Mouse (Mus musculus) cerebellum, postnatal 4 days (tissue): ENCODE results near the gene Hs3st3b1.

ENCODE experiments used
- DNase-seq, 2 experiments: peaks; one replicate each; pipeline ENCODE4 v3.0.0; 2022; ENCODE audit warnings: low spot score in 2 of 2, mixed read lengths in 1 of 2

Hs3st3b1 gene

DNA sequence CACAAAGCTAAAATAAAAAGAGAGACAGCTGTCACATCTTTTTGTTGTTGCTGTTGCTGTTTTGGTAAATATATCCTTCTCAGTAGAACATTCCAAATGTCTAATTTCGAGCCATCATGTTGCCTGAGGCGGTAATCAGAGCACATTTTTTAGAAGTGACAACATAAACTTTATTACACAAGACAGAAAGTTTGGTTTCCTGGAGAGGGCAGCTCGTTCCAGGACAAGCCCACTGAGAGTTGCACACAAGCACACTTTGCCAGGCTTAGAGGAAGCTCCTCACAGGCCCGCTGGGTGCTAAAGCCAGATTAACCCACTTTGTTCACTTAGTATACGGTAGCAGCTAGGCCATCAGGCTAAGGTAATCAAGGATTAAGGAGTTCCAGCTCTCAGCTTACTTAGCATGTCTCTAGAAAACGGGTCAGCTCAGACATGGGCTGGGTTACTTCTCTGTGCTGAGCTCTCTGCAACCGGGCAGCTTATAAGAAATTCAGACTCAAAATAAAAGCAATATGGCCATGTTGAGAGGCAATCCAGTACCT lies 30.5 kb downstream of the Hs3st3b1 start:
- no peak for DNase-seq

DNA sequence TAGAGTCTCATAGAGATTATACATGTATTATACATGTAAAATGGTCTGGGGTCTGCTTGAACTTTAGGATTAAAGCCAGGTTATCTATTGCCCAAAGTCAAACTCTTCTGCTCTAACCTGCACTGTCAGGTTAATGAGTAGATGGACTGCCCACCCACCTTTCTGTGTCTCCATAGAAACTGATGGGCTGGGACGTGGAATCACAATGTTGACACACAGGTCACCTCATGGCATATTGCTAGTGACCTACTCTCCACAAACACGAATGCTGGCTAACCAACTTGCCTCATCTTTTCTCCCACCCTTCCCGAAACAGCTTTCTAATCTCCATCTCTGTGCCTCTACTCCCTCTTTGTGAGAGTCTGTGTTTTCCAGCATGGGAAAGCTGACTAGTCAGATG lies 38.7 kb downstream of the Hs3st3b1 start:
- DNase-seq: no peak

DNA sequence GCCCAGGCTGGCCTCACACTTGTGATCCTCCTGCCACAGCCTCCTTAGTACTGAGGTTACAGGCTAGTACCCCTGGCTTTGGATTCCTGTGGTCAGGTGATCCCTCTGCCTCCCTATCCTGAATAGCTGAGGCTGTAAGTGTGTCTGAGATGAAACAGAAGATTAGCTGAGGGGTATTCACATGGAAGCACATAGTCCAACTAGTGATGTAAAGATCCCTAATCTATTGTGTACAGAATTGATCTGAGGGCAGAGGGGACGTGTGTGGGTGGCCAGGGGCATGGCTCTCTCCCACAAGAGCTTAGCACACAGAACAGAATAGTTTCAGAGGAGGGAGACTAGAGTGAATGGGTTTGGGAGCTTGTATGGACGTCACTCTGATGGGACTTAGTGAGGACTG lies 41.8 kb downstream of the Hs3st3b1 start:
- DNase-seq: no peak

DNA sequence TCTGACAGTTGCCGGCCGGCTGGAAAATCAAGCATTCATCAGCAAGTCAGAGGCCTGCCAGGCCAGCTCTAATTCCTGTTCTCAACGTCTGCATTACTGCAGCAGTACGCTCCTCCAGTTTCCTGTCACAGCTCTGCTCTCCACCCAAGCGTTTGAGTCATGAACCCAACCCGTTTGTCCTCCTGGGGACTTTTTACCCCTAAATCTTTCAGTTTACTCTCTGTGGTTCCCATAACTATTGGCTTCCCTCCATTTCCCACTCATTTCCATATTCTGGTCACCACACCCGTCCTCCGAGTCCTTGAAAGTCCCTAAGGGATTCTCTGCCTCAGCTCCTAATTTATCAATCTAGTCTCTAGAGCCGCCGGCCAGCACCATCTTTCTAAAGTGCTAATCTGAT lies 42.8 kb downstream of the Hs3st3b1 start:
- DNase-seq: no peak

DNA sequence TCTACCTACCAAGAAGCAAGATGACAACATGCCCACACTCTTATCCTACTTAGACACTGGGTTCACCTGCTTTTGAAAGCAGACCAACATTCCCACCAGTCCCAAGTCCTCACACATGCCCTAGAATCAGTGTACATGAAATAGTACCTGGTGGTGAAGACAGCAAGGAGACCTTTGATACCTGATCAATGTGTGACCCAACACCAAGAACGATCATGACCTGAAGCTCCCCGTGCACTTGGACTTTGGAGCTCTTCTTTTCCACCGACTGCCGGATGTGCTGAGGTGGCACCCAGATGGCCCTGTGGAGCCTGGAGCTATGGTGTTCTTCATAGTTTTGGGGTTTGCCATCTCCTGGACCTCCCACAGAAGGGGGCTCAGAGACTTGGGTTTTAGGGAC lies 43.5 kb downstream of the Hs3st3b1 start:
- no peak for DNase-seq

DNA sequence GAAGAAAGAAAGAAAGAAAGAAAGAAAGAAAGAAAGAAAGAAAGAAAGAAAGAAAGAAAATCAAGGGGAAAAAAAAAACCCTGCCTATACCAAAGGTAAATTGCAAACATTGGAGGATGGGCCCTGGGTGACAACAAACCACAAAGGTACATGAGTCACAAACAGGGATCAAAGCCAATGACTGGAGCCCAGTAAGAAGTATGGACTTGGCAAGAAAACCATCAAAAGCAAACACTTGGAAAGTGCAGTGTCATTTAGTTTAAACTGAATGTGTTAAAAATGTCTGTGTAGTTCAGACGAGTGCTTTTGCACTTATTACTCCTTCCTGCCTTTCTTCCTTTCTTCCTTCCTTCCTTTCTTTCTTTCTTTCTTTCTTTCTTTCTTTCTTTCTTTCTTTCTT lies 59.3 kb downstream of the Hs3st3b1 start:
- no peak for DNase-seq

DNA sequence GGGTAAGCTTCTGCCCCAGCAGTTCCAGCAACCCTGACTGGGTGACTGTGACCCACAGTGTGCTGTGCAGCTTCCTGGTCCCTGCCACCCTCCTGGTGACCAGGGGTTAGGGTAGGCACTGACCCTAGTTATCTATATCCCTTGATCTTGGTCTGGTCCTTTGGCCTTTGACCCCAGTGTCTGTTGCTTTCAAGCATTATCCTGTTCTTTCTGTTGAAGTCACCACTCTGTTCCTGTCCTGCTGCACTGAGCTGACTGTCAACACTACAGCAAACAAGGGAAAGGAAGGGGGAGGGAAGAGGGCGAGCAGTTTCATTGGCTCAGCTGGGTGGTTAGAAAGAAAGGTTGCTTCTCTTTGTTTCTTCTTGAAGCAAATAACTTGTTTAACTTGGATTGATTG lies 60.1 kb downstream of the Hs3st3b1 start:
- no peak for DNase-seq

DNA sequence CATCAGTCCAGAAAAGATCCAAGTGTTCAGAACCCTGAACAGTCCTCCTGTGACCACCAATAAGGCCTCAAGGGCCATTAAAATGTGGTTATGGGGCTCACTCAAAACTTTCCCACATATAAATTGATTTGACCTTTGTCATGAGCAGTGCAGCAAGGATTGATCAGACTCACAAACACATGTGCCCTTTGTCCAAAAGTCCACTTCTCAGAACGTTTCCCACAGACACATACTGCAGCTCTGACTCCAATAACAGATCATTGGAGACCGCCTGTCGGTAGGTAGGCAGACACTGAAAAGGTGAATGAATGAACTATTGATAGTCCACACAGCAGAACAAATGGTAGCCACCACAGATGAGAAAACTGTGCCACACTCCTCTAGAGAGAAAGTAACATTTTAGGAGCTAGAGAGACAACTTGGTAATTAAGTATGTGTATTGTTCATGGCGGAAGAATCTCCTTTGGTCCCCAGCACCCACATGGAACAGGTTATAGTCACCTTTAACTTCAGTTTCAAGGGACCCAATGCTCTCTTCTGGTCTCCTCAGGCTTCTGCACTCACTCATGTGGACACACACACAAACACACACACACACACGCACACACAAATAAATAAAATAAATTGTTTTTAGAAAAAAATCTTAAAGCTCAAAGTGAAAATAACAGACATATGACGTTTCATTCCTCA lies 70.9 kb downstream of the Hs3st3b1 start:
- no peak for DNase-seq

DNA sequence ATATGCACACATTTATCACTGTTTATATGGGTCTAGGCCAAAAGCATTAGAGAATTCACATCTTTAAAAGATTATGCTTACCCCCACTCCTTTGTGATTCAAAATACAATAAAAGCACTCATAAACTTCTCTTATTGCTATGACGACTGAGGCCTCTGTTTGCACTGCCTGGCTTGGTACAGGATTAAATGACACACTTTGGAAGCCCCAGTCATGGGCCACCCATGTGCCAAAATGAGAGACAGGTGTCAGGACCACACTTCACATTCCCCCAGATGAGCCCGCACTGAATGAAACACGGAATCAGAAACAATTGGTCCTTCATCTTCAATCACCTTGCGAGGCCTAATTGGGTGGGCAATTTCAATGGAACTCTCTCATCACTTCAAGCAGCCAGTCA lies 71.8 kb downstream of the Hs3st3b1 start:
- DNase-seq: no peak

DNA sequence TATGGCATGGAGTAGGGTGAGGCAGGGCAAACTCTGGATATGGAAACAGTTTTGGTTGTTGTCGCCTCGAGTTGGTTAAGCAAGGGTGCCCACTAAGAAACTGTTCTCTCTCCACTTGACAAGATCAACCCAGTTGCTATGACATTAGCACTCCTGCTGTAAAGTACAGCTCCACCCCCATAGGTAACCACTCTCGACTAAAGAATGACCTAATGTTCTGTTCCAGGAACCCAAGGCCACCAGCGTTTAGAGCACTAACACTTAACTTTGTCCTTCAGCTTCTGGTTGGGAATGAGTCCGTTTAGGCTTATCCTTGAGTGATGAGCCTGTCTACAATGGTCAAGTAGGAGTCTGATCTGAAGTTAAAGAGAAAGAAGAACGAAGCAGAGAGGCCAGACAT lies 76.7 kb downstream of the Hs3st3b1 start:
- DNase-seq: no peak

DNA sequence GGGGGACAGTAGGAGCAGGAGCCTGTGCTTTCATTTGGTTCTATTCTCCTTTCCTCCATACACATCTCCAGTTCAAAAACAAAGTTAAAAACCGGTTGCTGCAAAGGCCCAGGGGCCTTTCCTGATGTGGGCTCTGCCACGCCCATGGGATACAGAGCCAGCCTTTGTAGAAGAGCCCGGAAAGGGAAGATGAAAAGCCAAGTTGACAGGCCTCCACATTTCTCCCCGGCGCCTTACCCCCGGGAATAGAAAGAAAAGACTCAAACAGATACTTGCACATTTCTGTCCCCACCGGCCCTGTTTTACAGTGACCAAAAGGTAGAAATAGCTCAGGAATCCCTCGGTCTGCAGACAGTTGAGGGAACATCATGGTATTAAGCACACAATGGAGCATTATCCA lies 77.4 kb downstream of the Hs3st3b1 start:
- no peak for DNase-seq

DNA sequence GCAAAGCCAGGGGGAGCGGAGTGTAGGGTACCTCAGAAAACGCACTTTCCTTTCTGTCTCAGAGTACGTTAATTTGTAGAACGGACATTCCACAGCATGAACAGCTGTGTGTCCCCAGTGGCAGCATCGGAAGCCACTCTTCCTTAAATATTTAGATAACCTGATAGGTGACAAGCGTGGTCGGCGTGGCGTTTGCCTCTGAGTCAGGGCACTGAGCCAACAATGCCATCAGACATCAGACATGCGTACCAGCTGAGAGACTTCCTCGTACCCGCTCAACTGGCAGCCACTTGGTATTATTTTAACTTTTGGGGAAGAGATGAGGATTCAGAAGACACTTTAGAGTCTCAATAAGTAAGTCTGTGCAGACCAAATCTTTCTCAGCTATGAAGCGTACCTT lies 84.6 kb downstream of the Hs3st3b1 start:
- DNase-seq: no peak
